Comparison of ENCODE assay signal across 9 mouse cellular contexts in genomic region chr2:32734480-32734879, GRCm38 (mm10). TPM values are rescaled to one million over a fixed set of nuclear protein-coding genes. Genes with fewer than 3 reads are reported as not detected.
A peak's percentile ranks its signal among the peaks of the same experiment; 100 is the strongest.
DNase-seq lines count a peak whose midpoint lies in the region; ATAC-seq and TF ChIP-seq lines count a peak whose summit lies in the region.
"Had no signal": no experiment of that assay in that cellular context is flagged by ENCODE, and none has a peak within 500 bp of the region (broad histone marks: within the 10 kb centered on the region; RNA-seq: fewer than 3 reads in every experiment).

No protein-coding gene starts in this region.

- 0 out of 2 replicates have a peak, but pooled peaks have one; percentile 29 for TF ChIP-seq POLR2A in heart, adult 2 months (IDR thresholded peaks at IDR 0.05; ENCODE audit: insufficient read depth, low read depth, low read length)

- TF ChIP-seq EP300 in heart, adult 2 months (IDR thresholded peaks at IDR 0.05; ENCODE audit: insufficient read depth, low read depth, low read length), result no peak

- no peak for TF ChIP-seq CTCF in heart, adult 2 months (IDR thresholded peaks at IDR 0.05)

- no peak for ATAC-seq in midbrain, embryonic 11.5 days (ENCODE audit: low FRiP score)

- intact Hi-C loops in heart, adult 2 months (cut with DNase I), result loop anchor here (5.0 kb wide), 1 partner anchor 82 kb away; no protein-coding TSS in a partner anchor

- DNase-seq in heart, adult 2 months, result no peak
- no peak for DNase-seq in heart, postnatal 4 days
- no peak for DNase-seq in midbrain, embryonic 10.5 days (ENCODE audit: low spot score)
- no peak for DNase-seq in midbrain, embryonic 11.5 days (ENCODE audit: low spot score, missing footprints)
- peak; percentile 41 to 76 for DNase-seq in kidney, postnatal 25 days
- peak; percentile 36 to 51 for DNase-seq in lung, postnatal 4 days
- no peak for DNase-seq in right cerebral cortex, postnatal 36 days (ENCODE audit: low spot score in 2 of 2)
- no peak for DNase-seq in right cerebral cortex, postnatal 10 days (ENCODE audit: low spot score in 2 of 2)
- DNase-seq: cerebellum, postnatal 36 days had no signal

- H3K4me3 ChIP-seq in heart, adult 2 months, result peak overlapping the region; percentile 7
- no peak overlapping the region for H3K4me3 ChIP-seq in midbrain, embryonic 10.5 days
- H3K4me3 ChIP-seq in midbrain, embryonic 11.5 days (ENCODE audit: low read depth, low read length), result no peak overlapping the region

- peak overlapping the region; percentile 30; the same call in 1 of the 2 replicates for H3K9ac ChIP-seq in heart, adult 2 months (ENCODE audit: low read depth, low read length)
- no peak overlapping the region for H3K9ac ChIP-seq in midbrain, embryonic 11.5 days (ENCODE audit: low read length)

- no peaks in the 10 kb centered on the region for H3K9me3 ChIP-seq in midbrain, embryonic 10.5 days (replicated peaks)
- H3K9me3 ChIP-seq in midbrain, embryonic 11.5 days (ENCODE audit: control insufficient read depth, low read length), result no peaks in the 10 kb centered on the region

- H3K79me2 ChIP-seq in heart, adult 2 months (replicated peaks; ENCODE audit: control insufficient read depth, insufficient read depth, low read length), result no peaks in the 10 kb centered on the region

- WGBS in heart, adult 2 months, result 39% methylated on average over 4 of the region's 4 CpGs
- 49% methylated on average over 4 of the region's 4 CpGs for WGBS in midbrain, embryonic 10.5 days
- 23% methylated on average over 4 of the region's 4 CpGs for WGBS in midbrain, embryonic 11.5 days

- H3K36me3 ChIP-seq in heart, adult 2 months (ENCODE audit: control insufficient read depth, insufficient read depth, low read length), result peaks cover 6% of the 10 kb centered on the region
- H3K36me3 ChIP-seq in midbrain, embryonic 10.5 days, result no peaks in the 10 kb centered on the region
- H3K36me3 ChIP-seq in midbrain, embryonic 11.5 days (ENCODE audit: control insufficient read depth, insufficient read depth, low read length), result no peaks in the 10 kb centered on the region

- peak overlapping the region; percentile 79 for H3K27ac ChIP-seq in heart, adult 2 months
- peak overlapping the region; percentile 24; the same call in 1 of the 2 replicates for H3K27ac ChIP-seq in midbrain, embryonic 10.5 days (replicated peaks)
- no peak overlapping the region for H3K27ac ChIP-seq in midbrain, embryonic 11.5 days (ENCODE audit: low read depth, low read length)

- no peaks in the 10 kb centered on the region for H3K27me3 ChIP-seq in heart, adult 2 months (ENCODE audit: control insufficient read depth, insufficient read depth, low read length)
- peaks cover 3% of the 10 kb centered on the region for H3K27me3 ChIP-seq in midbrain, embryonic 10.5 days (ENCODE audit: low read depth, poor library complexity, severe bottlenecking)
- no peaks in the 10 kb centered on the region; the same call in 1 of the 2 replicates for H3K27me3 ChIP-seq in midbrain, embryonic 11.5 days (ENCODE audit: control insufficient read depth, insufficient read depth, low read length)

- no peak overlapping the region for H3K4me2 ChIP-seq in midbrain, embryonic 11.5 days

- H3K4me1 ChIP-seq in heart, adult 2 months (ENCODE audit: control insufficient read depth, insufficient read depth, low read length), result peaks cover 22% of the 10 kb centered on the region
- H3K4me1 ChIP-seq in midbrain, embryonic 10.5 days, result peaks cover 35% of the 10 kb centered on the region
- peaks cover 3% of the 10 kb centered on the region; the same call in 1 of the 2 replicates for H3K4me1 ChIP-seq in midbrain, embryonic 11.5 days (ENCODE audit: control insufficient read depth, insufficient read depth, low read length)

RNA-seq across cellular contexts. Expression of gene 6330409D20Rik, which starts 6.3 kb away (rescaled TPM):
- total RNA-seq in heart, adult 2 months (2021), result not detected
- not detected in 2 replicates for polyA plus RNA-seq in heart, adult 2 months (2012; rRNA removed)
- total RNA-seq in heart, postnatal 4 days (2021), result not detected
- polyA plus RNA-seq in midbrain, embryonic 10.5 days (2016; fragmentation: Nextera tagmentation; extraction: Ambion mirVana), result 0.94 and 2.1 TPM in 2 replicates
- polyA plus RNA-seq in midbrain, embryonic 11.5 days (2014; fragmentation: Nextera tagmentation; extraction: Ambion mirVana), result 2.0 and 3.0 TPM in 2 replicates

RNA-seq across cellular contexts. Expression of gene Sh2d3c, which starts 13.6 kb away (rescaled TPM):
- 10 to 100 TPM; 27.1 to 28.9 TPM for total RNA-seq in heart, adult 2 months (2021)
- 38.7 and 52.8 TPM in 2 replicates for polyA plus RNA-seq in heart, adult 2 months (2012; rRNA removed)
- total RNA-seq in heart, postnatal 4 days (2021), result 10 to 100 TPM; 38.2 to 41.4 TPM
- polyA plus RNA-seq in midbrain, embryonic 10.5 days (2016; fragmentation: Nextera tagmentation; extraction: Ambion mirVana), result 26.7 and 33.6 TPM in 2 replicates
- 23.4 and 25.5 TPM in 2 replicates for polyA plus RNA-seq in midbrain, embryonic 11.5 days (2014; fragmentation: Nextera tagmentation; extraction: Ambion mirVana)

RNA-seq across cellular contexts. Expression of gene Cdk9, which starts 21.6 kb away (rescaled TPM):
- total RNA-seq in heart, adult 2 months (2021), result 10 to 100 TPM; 21.0 to 25.3 TPM
- 42.3 and 49.3 TPM in 2 replicates for polyA plus RNA-seq in heart, adult 2 months (2012; rRNA removed)
- total RNA-seq in heart, postnatal 4 days (2021), result 10 to 100 TPM; 38.2 to 46.0 TPM
- polyA plus RNA-seq in midbrain, embryonic 10.5 days (2016; fragmentation: Nextera tagmentation; extraction: Ambion mirVana), result 119 and 132 TPM in 2 replicates
- polyA plus RNA-seq in midbrain, embryonic 11.5 days (2014; fragmentation: Nextera tagmentation; extraction: Ambion mirVana), result 72.8 and 82.6 TPM in 2 replicates

RNA-seq across cellular contexts. Expression of gene Tor2a, which starts 22.6 kb away (rescaled TPM):
- total RNA-seq in heart, adult 2 months (2021), result 1 to 10 TPM; 8.2 to 9.4 TPM
- 19.4 and 22.2 TPM in 2 replicates for polyA plus RNA-seq in heart, adult 2 months (2012; rRNA removed)
- total RNA-seq in heart, postnatal 4 days (2021), result 10 to 100 TPM; 16.7 to 18.6 TPM
- polyA plus RNA-seq in midbrain, embryonic 10.5 days (2016; fragmentation: Nextera tagmentation; extraction: Ambion mirVana), result 59.2 and 59.8 TPM in 2 replicates
- 47.7 and 51.4 TPM in 2 replicates for polyA plus RNA-seq in midbrain, embryonic 11.5 days (2014; fragmentation: Nextera tagmentation; extraction: Ambion mirVana)

RNA-seq across cellular contexts. Expression of gene Fpgs, which starts 30.5 kb away (rescaled TPM):
- 1 to 10 TPM; 4.6 to 5.7 TPM for total RNA-seq in heart, adult 2 months (2021)
- polyA plus RNA-seq in heart, adult 2 months (2012; rRNA removed), result 17.8 and 18.0 TPM in 2 replicates
- total RNA-seq in heart, postnatal 4 days (2021), result 10 to 100 TPM; 10.5 to 12.5 TPM
- 25.6 and 27.9 TPM in 2 replicates for polyA plus RNA-seq in midbrain, embryonic 10.5 days (2016; fragmentation: Nextera tagmentation; extraction: Ambion mirVana)
- polyA plus RNA-seq in midbrain, embryonic 11.5 days (2014; fragmentation: Nextera tagmentation; extraction: Ambion mirVana), result 10.3 and 13.9 TPM in 2 replicates

Comparison
In these comparisons a context has a peak if more than half of its experiments do, and no peak if none do; other contexts are left out.
1. DNase-seq: peak in kidney, postnatal 25 days (2 of 2) and lung, postnatal 4 days (2 of 2); none in heart, adult 2 months (0 of 2), heart, postnatal 4 days (single experiment), midbrain, embryonic 10.5 days (single experiment), midbrain, embryonic 11.5 days (single experiment), right cerebral cortex, postnatal 36 days (0 of 2) and right cerebral cortex, postnatal 10 days (0 of 2).